Mouse (Mus musculus): ENCODE results near the gene Zmynd10. TPM values are rescaled to one million over a fixed set of nuclear protein-coding genes. Genes with fewer than 3 reads are reported as not detected.
A peak's percentile ranks its signal among the peaks of the same experiment; 100 is the strongest.

The Zmynd10 gene
- polyA plus RNA-seq, 2 experiments, result 0.19 to 0.28 TPM

DNA sequence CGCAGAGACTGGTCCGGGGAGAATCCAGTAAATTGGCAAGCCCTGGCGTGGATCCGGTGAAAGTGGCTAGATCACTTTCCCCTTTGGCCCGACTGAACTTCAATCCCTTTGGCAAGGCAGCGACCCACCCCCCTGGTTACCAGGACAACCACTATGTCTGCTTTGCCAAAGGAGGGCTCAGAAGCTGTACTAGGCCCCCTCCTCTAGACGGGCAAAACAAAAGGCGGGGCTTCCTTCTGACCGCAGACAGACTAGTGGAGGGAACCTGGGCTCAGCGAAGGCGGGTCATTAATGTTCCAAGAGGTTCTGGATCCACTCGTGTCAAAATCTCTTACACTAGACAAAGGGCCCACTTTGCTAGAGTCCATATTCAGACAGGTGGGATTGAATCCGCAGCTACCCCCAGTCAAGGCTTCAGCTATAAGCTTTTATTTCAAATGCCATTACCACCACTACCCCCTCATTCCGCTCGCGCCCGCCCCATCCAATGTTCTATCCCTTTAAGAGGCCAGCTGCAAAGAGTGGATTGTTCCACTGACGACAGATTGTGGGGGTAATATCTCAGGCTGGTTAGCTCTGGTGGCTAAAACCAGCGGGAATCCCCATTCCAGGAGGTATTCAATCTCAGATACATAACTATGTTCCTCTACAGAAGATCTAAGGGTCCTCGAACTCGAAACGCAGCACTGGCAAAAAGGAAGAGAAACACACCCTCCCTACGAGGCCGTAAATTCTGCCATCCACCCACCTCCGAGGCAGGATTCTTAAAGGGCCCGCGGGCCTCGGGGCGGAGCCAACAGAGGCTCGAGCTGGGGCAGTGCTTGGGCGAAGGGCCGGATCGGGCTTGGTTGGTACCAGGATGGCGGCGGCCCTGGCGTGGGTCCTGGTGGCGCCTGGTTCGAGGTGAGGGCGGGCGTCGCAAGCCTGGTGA lies 21.5 kb downstream of the Zmynd10 start:
- WGBS (ENCODE audit: insufficient replicate concordance), result under 1% methylated on average over 41 of the region's 41 CpGs
- H3K4me1 ChIP-seq (replicated peaks; ENCODE audit: control insufficient read depth in 2 of 2, insufficient read depth in 2 of 2, low read length in 1 of 2), result peaks cover 48 to 63% of the 10 kb centered on the region in 2 experiments

DNA sequence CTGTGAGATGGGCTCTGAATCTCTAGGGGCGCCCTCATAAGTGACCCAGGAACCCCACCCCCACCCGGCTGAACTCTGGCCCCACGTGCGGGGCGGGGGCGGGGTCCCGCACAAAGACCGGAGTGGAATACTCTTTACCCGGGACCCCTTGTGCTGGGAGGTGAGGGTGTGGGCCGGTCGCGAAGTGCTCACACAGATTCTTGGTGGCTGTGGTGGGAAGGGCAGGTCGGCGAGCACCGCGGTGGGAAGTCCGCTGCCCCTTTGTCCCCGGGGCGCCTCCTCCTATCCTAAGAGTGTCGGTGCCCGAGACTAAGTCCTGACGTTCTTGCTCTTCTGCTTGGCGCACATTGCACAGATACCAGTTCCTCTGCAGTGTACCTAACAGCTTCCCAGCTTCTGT lies 22.2 kb downstream of the Zmynd10 start:
- WGBS (ENCODE audit: insufficient replicate concordance), result 0% methylated on average over 23 of the region's 23 CpGs
- peak overlapping the region; percentile 85 for H3K4me2 ChIP-seq (ENCODE audit: low read depth)
- peak overlapping the region; percentile 84 for H3K27ac ChIP-seq
- no peak for TF ChIP-seq EP300 (IDR thresholded peaks at IDR 0.05; ENCODE audit: low read depth)
- 0 out of 2 replicates have a peak, but pooled peaks have one; percentile 9 for TF ChIP-seq CTCF (IDR thresholded peaks at IDR 0.05; ENCODE audit: low read depth)
- no peaks in the 10 kb centered on the region for H3K27me3 ChIP-seq (ENCODE audit: control insufficient read depth, insufficient read depth, low read length)
- H3K9me3 ChIP-seq (ENCODE audit: control insufficient read depth, low read length), result no peaks in the 10 kb centered on the region
- peaks cover 12% of the 10 kb centered on the region for H3K36me3 ChIP-seq (replicated peaks; ENCODE audit: control insufficient read depth, insufficient read depth, low read depth)
- H3K4me1 ChIP-seq (replicated peaks; ENCODE audit: control insufficient read depth in 2 of 2, insufficient read depth in 2 of 2, low read length in 1 of 2), result peaks cover 42 to 57% of the 10 kb centered on the region in 2 experiments
- H3K9ac ChIP-seq (replicated peaks), result peak overlapping the region; percentile 87
- DNase-seq (ENCODE audit: low read depth in 3 of 3, low spot score in 3 of 3), result no peak
- peak overlapping the region; percentile 86 to 88 for H3K4me3 ChIP-seq (ENCODE audit: insufficient read depth in 1 of 2, low read depth in 2 of 2, low read length in 2 of 2)
- ATAC-seq (ENCODE audit: insufficient read depth), result peak; percentile 9

More for the DNA sequence above, 21.5 kb downstream of the Zmynd10 start:
- DNase-seq (ENCODE audit: low read depth in 3 of 3, low spot score in 3 of 3), result peak; percentile 80 to 82 (median 81)
- Histone ChIP-seq H3K27ac (peak overlapping the region; percentile 84), H3K27me3 (ENCODE audit: control insufficient read depth, insufficient read depth, low read length) (no peaks in the 10 kb centered on the region), H3K9ac (replicated peaks) (peak overlapping the region; percentile 87), H3K4me2 (ENCODE audit: low read depth) (peak overlapping the region; percentile 85), H3K4me3 (ENCODE audit: insufficient read depth in 1 of 2, low read depth in 2 of 2, low read length in 2 of 2) (peak overlapping the region; percentile 86 to 88), H3K36me3 (replicated peaks; ENCODE audit: control insufficient read depth, insufficient read depth, low read depth) (peaks cover 12% of the 10 kb centered on the region), H3K9me3 (ENCODE audit: control insufficient read depth, low read length) (no peaks in the 10 kb centered on the region)
- TF ChIP-seq CTCF (IDR thresholded peaks at IDR 0.05; ENCODE audit: low read depth) (no peak), EP300 (IDR thresholded peaks at IDR 0.05; ENCODE audit: low read depth) (peak; percentile 57)
- ATAC-seq (ENCODE audit: insufficient read depth), result peak; percentile 79

DNA sequence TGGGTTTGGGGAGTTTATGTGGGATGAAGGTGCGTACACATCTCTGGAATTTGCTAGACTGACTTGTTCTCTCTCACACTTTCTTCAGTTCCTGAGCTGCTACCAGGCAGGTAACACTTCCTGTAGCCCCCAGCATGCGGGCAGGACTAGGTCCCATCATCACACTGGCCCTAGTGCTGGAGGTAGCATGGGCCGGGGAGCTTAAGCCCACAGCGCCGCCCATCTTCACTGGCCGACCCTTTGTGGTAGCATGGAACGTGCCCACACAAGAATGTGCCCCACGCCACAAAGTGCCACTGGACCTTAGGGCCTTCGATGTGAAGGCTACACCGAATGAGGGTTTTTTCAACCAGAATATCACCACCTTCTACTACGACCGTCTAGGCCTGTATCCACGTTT lies 22.9 kb downstream of the Zmynd10 start:
- Histone ChIP-seq H3K4me1 (replicated peaks; ENCODE audit: control insufficient read depth in 2 of 2, insufficient read depth in 2 of 2, low read length in 1 of 2) (peaks cover 42 to 56% of the 10 kb centered on the region in 2 experiments), H3K36me3 (replicated peaks; ENCODE audit: control insufficient read depth, insufficient read depth, low read depth) (peaks cover 12% of the 10 kb centered on the region), H3K4me3 (ENCODE audit: insufficient read depth in 1 of 2, low read depth in 2 of 2, low read length in 2 of 2) (peak overlapping the region; percentile 86 to 88), H3K9ac (replicated peaks) (peak overlapping the region; percentile 87), H3K27ac (peak overlapping the region; percentile 84), H3K4me2 (ENCODE audit: low read depth) (peak overlapping the region; percentile 85), H3K9me3 (ENCODE audit: control insufficient read depth, low read length) (no peaks in the 10 kb centered on the region), H3K27me3 (ENCODE audit: control insufficient read depth, insufficient read depth, low read length) (no peaks in the 10 kb centered on the region)
- TF ChIP-seq CTCF (IDR thresholded peaks at IDR 0.05; ENCODE audit: low read depth), result 0 out of 2 replicates have a peak, but pooled peaks have one; percentile 4
- no peak for TF ChIP-seq EP300 (IDR thresholded peaks at IDR 0.05; ENCODE audit: low read depth)
- 64% methylated on average over 13 of the region's 13 CpGs for WGBS (ENCODE audit: insufficient replicate concordance)
- DNase-seq (ENCODE audit: low read depth in 3 of 3, low spot score in 3 of 3), result no peak
- no peak for ATAC-seq (ENCODE audit: insufficient read depth)

DNA sequence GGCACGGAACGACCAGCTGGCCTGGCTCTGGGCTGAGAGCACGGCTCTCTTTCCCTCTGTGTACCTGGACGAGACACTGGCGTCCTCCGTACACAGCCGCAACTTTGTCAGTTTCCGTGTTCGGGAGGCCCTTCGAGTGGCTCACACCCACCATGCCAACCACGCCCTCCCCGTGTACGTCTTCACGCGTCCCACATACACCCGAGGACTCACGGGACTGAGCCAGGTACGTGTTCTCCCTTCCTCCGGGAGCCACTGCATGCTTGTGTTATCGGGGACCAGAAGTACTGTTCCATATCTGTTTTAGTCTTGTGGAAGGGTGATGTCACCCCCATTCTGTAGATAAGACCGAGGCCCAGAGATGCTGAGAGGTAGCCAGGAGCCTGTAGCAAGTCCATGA lies 23.7 kb downstream of the Zmynd10 start:
- peak overlapping the region; percentile 86 to 88 for H3K4me3 ChIP-seq (ENCODE audit: insufficient read depth in 1 of 2, low read depth in 2 of 2, low read length in 2 of 2)
- no peaks in the 10 kb centered on the region for H3K9me3 ChIP-seq (ENCODE audit: control insufficient read depth, low read length)
- TF ChIP-seq EP300 (IDR thresholded peaks at IDR 0.05; ENCODE audit: low read depth) (peak; percentile 89), CTCF (IDR thresholded peaks at IDR 0.05; ENCODE audit: low read depth) (no peak)
- 38% methylated on average over 21 of the region's 21 CpGs for WGBS (ENCODE audit: insufficient replicate concordance)
- peak overlapping the region; percentile 85 for H3K4me2 ChIP-seq (ENCODE audit: low read depth)
- H3K27me3 ChIP-seq (ENCODE audit: control insufficient read depth, insufficient read depth, low read length), result no peaks in the 10 kb centered on the region
- DNase-seq (ENCODE audit: low read depth in 3 of 3, low spot score in 3 of 3) (peak; percentile 70 to 81 (median 75)), ATAC-seq (ENCODE audit: insufficient read depth) (peak; percentile 71)
- H3K36me3 ChIP-seq (replicated peaks; ENCODE audit: control insufficient read depth, insufficient read depth, low read depth), result peaks cover 12% of the 10 kb centered on the region
- H3K9ac ChIP-seq (replicated peaks), result peak overlapping the region; percentile 87
- H3K27ac ChIP-seq, result peak overlapping the region; percentile 84
- H3K4me1 ChIP-seq (replicated peaks; ENCODE audit: control insufficient read depth in 2 of 2, insufficient read depth in 2 of 2, low read length in 1 of 2), result peaks cover 45 to 58% of the 10 kb centered on the region in 2 experiments

Measured in liver, embryonic 14.5 days (tissue).